Mouse (Mus musculus): Measurements from ENCODE around the gene Lcor. TPM values are rescaled to one million over a fixed set of nuclear protein-coding genes. Genes with fewer than 3 reads are reported as not detected.

Lcor gene
- polyA plus RNA-seq, 1 experiment from 2014 or later = 28.4 TPM

- no peaks in the 10 kb centered on the region for H3K9me3 ChIP-seq (replicated peaks)
- no peak within 1 kb of the TSS for H3K4me3 ChIP-seq
- no peak for ATAC-seq
- H3K4me1 ChIP-seq = no peaks in the 10 kb centered on the region
- 96% methylated on average over 23 of the region's 23 CpGs for WGBS
- no peak within 1 kb of the TSS for H3K27ac ChIP-seq
- no peaks in the 10 kb centered on the region for H3K27me3 ChIP-seq
- no peak within 1 kb of the TSS for H3K4me2 ChIP-seq
- H3K36me3 ChIP-seq (ENCODE audit: poor library complexity, severe bottlenecking) = peaks cover 54% of the 10 kb centered on the region
- H3K9ac ChIP-seq = no peak within 1 kb of the TSS
Measured at GRCm38 (mm10) chr19:41581706-41582420, 99.4 kb downstream of the Lcor start, which contains the start of gene Gm340. Gm340 (plus strand) TSS chr19:41582370.

GRCm38 (mm10) chr19:41582918-41583514, 100.6 kb downstream of the Lcor start:
- Histone ChIP-seq H3K4me3 (no peak overlapping the region), H3K4me1 (no peaks in the 10 kb centered on the region), H3K9ac (no peak overlapping the region), H3K27ac (no peak overlapping the region), H3K27me3 (no peaks in the 10 kb centered on the region), H3K4me2 (no peak overlapping the region), H3K36me3 (ENCODE audit: poor library complexity, severe bottlenecking) (peaks cover 60% of the 10 kb centered on the region), H3K9me3 (replicated peaks) (no peaks in the 10 kb centered on the region)
- WGBS = 97% methylated on average over 5 of the region's 5 CpGs
- ATAC-seq = no peak

- H3K36me3 ChIP-seq (ENCODE audit: poor library complexity, severe bottlenecking) = peaks cover 56% of the 10 kb centered on the region
- 92% methylated on average over 10 of the region's 10 CpGs for WGBS
- H3K27ac ChIP-seq = no peak overlapping the region
- H3K4me3 ChIP-seq = no peak overlapping the region
- H3K4me1 ChIP-seq = no peaks in the 10 kb centered on the region
- H3K27me3 ChIP-seq = no peaks in the 10 kb centered on the region
- H3K4me2 ChIP-seq = no peak overlapping the region
- no peak overlapping the region for H3K9ac ChIP-seq
- no peaks in the 10 kb centered on the region for H3K9me3 ChIP-seq (replicated peaks)
- no peak for ATAC-seq
Measured at GRCm38 (mm10) chr19:41586752-41587151, 104.3 kb downstream of the Lcor start.

- no peak overlapping the region for H3K27ac ChIP-seq
- no peaks in the 10 kb centered on the region for H3K9me3 ChIP-seq (replicated peaks)
- WGBS = 90% methylated on average over 20 of the region's 20 CpGs
- no peaks in the 10 kb centered on the region for H3K4me1 ChIP-seq
- no peak overlapping the region for H3K4me2 ChIP-seq
- no peak overlapping the region for H3K4me3 ChIP-seq
- ATAC-seq = no peak
- no peak overlapping the region for H3K9ac ChIP-seq
- no peaks in the 10 kb centered on the region for H3K27me3 ChIP-seq
- H3K36me3 ChIP-seq (ENCODE audit: poor library complexity, severe bottlenecking) = peaks cover 48% of the 10 kb centered on the region
Measured at GRCm38 (mm10) chr19:41587431-41588222, 105.2 kb downstream of the Lcor start.

- no peak overlapping the region for H3K4me3 ChIP-seq
- 84% methylated on average over 7 of the region's 7 CpGs for WGBS
- no peak overlapping the region for H3K4me2 ChIP-seq
- H3K9ac ChIP-seq = no peak overlapping the region
- H3K27me3 ChIP-seq = no peaks in the 10 kb centered on the region
- H3K36me3 ChIP-seq (ENCODE audit: poor library complexity, severe bottlenecking) = peaks cover 34% of the 10 kb centered on the region
- no peaks in the 10 kb centered on the region for H3K9me3 ChIP-seq (replicated peaks)
- no peaks in the 10 kb centered on the region for H3K4me1 ChIP-seq
- no peak overlapping the region; the same call in 1 of the 2 replicates for H3K27ac ChIP-seq
- ATAC-seq = no peak
Measured at GRCm38 (mm10) chr19:41589026-41589425, 106.6 kb downstream of the Lcor start.

- Histone ChIP-seq H3K4me3 (no peak overlapping the region), H3K27ac (no peak overlapping the region), H3K9ac (no peak overlapping the region), H3K27me3 (no peaks in the 10 kb centered on the region), H3K36me3 (ENCODE audit: poor library complexity, severe bottlenecking) (peaks cover 27% of the 10 kb centered on the region), H3K4me1 (no peaks in the 10 kb centered on the region), H3K9me3 (replicated peaks) (no peaks in the 10 kb centered on the region), H3K4me2 (no peak overlapping the region)
- ATAC-seq = no peak
- WGBS = 86% methylated on average over 8 of the region's 8 CpGs
Measured at GRCm38 (mm10) chr19:41589681-41590080, 107.2 kb downstream of the Lcor start.

GRCm38 (mm10) chr19:41591808-41592207, 109.4 kb downstream of the Lcor start:
- Histone ChIP-seq H3K36me3 (ENCODE audit: poor library complexity, severe bottlenecking) (0 out of 2 replicates have a peak, but pooled peaks cover 6% of the 10 kb centered on the region), H3K4me2 (no peak overlapping the region), H3K9me3 (replicated peaks) (no peaks in the 10 kb centered on the region), H3K4me3 (no peak overlapping the region), H3K27me3 (no peaks in the 10 kb centered on the region), H3K9ac (no peak overlapping the region), H3K4me1 (no peaks in the 10 kb centered on the region), H3K27ac (no peak overlapping the region)
- WGBS = 86% methylated on average over 12 of the region's 12 CpGs
- no peak for ATAC-seq

- peaks cover 8% of the 10 kb centered on the region for H3K36me3 ChIP-seq (ENCODE audit: poor library complexity, severe bottlenecking)
- no peak overlapping the region for H3K4me3 ChIP-seq
- ATAC-seq = no peak
- no peaks in the 10 kb centered on the region for H3K9me3 ChIP-seq (replicated peaks)
- H3K9ac ChIP-seq = no peak overlapping the region
- no peaks in the 10 kb centered on the region for H3K4me1 ChIP-seq
- no peak overlapping the region for H3K4me2 ChIP-seq
- no peaks in the 10 kb centered on the region for H3K27me3 ChIP-seq
- no peak overlapping the region for H3K27ac ChIP-seq
- WGBS = 91% methylated on average over 6 of the region's 6 CpGs
Measured at GRCm38 (mm10) chr19:41597170-41597894, 114.9 kb downstream of the Lcor start.

GRCm38 (mm10) chr19:41600647-41601046, 118.2 kb downstream of the Lcor start:
- Histone ChIP-seq H3K4me1 (no peaks in the 10 kb centered on the region), H3K9me3 (replicated peaks) (no peaks in the 10 kb centered on the region), H3K27me3 (no peaks in the 10 kb centered on the region), H3K4me2 (no peak overlapping the region), H3K4me3 (no peak overlapping the region), H3K27ac (no peak overlapping the region), H3K36me3 (ENCODE audit: poor library complexity, severe bottlenecking) (peaks cover 15% of the 10 kb centered on the region), H3K9ac (no peak overlapping the region)
- WGBS = 52% methylated on average over 11 of the region's 11 CpGs
- no peak for ATAC-seq

- WGBS = 79% methylated on average over 10 of the region's 10 CpGs
- no peaks in the 10 kb centered on the region for H3K9me3 ChIP-seq (replicated peaks)
- H3K27ac ChIP-seq = no peak overlapping the region
- H3K4me3 ChIP-seq = no peak overlapping the region
- no peak overlapping the region for H3K9ac ChIP-seq
- no peak overlapping the region for H3K4me2 ChIP-seq
- no peaks in the 10 kb centered on the region for H3K4me1 ChIP-seq
- no peaks in the 10 kb centered on the region for H3K27me3 ChIP-seq
- peaks cover 37% of the 10 kb centered on the region for H3K36me3 ChIP-seq (ENCODE audit: poor library complexity, severe bottlenecking)
- ATAC-seq = no peak
Measured at GRCm38 (mm10) chr19:41606208-41606987, 124.0 kb downstream of the Lcor start.

GRCm38 (mm10) chr19:41611683-41612082, 129.2 kb downstream of the Lcor start:
- Histone ChIP-seq H3K27me3 (peaks cover 7% of the 10 kb centered on the region; the same call in 1 of the 2 replicates), H3K9ac (no peak overlapping the region), H3K4me2 (no peak overlapping the region), H3K27ac (no peak overlapping the region), H3K4me3 (no peak overlapping the region), H3K4me1 (peaks cover 36% of the 10 kb centered on the region), H3K9me3 (replicated peaks) (no peaks in the 10 kb centered on the region), H3K36me3 (ENCODE audit: poor library complexity, severe bottlenecking) (peaks cover 17% of the 10 kb centered on the region)
- WGBS = 71% methylated on average over 6 of the region's 6 CpGs
- no peak for ATAC-seq

Data from forebrain, embryonic 13.5 days (tissue).